Mouse (Mus musculus) embryonic facial prominence, embryonic 15.5 days (tissue): Measurements from ENCODE around the gene Blnk. TPM values are rescaled to one million over a fixed set of nuclear protein-coding genes. Genes with fewer than 3 reads are reported as not detected.

Source experiments
- ATAC-seq: fragments of 200-750 bp; cut with Nextera tagmentation; 2 replicates; pipeline ENCODE4 v1.8.0; 2017; ENCODE audit warnings: low read depth, moderate TSS enrichment; ENCODE audit not compliant: insufficient number of reproducible peaks, low FRiP score, low TSS enrichment
- H3K27ac ChIP-seq: fragments of 300-500 bp; sonication (generic); replicated peaks from 2 replicates; pipeline ENCODE4 v1.5.1; 2015; ENCODE audit warnings: mild to moderate bottlenecking, inconsistent platforms
- H3K27me3 ChIP-seq: fragments of 300-500 bp; sonication (generic); 2 replicates; pipeline ENCODE4 v1.6.1; 2015; ENCODE audit warnings: inconsistent platforms
- H3K36me3 ChIP-seq: fragments of 300-500 bp; sonication (generic); 2 replicates; pipeline ENCODE4 v1.6.1; 2015; ENCODE audit warnings: mild to moderate bottlenecking, inconsistent platforms
- H3K4me1 ChIP-seq: fragments of 300-500 bp; sonication (generic); 2 replicates; pipeline ENCODE4 v1.6.1; 2015; ENCODE audit warnings: inconsistent platforms
- H3K4me2 ChIP-seq: fragments of 300-500 bp; sonication (generic); replicated peaks from 2 replicates; pipeline ENCODE4 v1.6.1; 2015; ENCODE audit warnings: mild to moderate bottlenecking, inconsistent platforms
- H3K4me3 ChIP-seq: fragments of 300-500 bp; sonication (generic); replicated peaks from 2 replicates; pipeline ENCODE4 v1.5.1; 2015; ENCODE audit warnings: mild to moderate bottlenecking, inconsistent platforms
- H3K9ac ChIP-seq: fragments of 300-500 bp; sonication (generic); 2 replicates; pipeline ENCODE4 v1.6.1; 2015; ENCODE audit warnings: inconsistent platforms
- H3K9me3 ChIP-seq: fragments of 300-500 bp; sonication (generic); replicated peaks from 2 replicates; pipeline ENCODE4 v1.6.1; 2016; ENCODE audit warnings: inconsistent platforms
- WGBS: fragments of 180-500 bp; shearing (Covaris S2); methylation state at CpG from one replicate; pipeline ENCODE4 v1.1.7; 2015; 5-methylcytosine and 5-hydroxymethylcytosine counted together
- polyA plus RNA-seq: library from polyadenylated mRNA; unstranded; fragments of >200 nt; fragmentation: Nextera tagmentation; extraction: Ambion mirVana; gene quantifications from 2 replicates; pipeline ENCODE4 v1.2.1, GENCODE M21; 2015

The Blnk gene
- polyA plus RNA-seq, 1 experiment from 2014 or later = 5.2 TPM

- no peak overlapping the region for H3K4me3 ChIP-seq
- ATAC-seq = no peak
- no peaks in the 10 kb centered on the region for H3K9me3 ChIP-seq
- no peak overlapping the region for H3K9ac ChIP-seq
- H3K4me2 ChIP-seq = no peak overlapping the region
- H3K27ac ChIP-seq = no peak overlapping the region
- no peaks in the 10 kb centered on the region for H3K4me1 ChIP-seq
- H3K36me3 ChIP-seq = no peaks in the 10 kb centered on the region
- 65% methylated on average over 3 of the region's 3 CpGs for WGBS
- H3K27me3 ChIP-seq = no peaks in the 10 kb centered on the region
These were observed 5.2 kb upstream of the Blnk start for GRCm38 (mm10) chr19:40999569-40999968.

GRCm38 (mm10) chr19:40998469-40999170 lies 4.3 kb upstream of the Blnk start:
- H3K36me3 ChIP-seq = no peaks in the 10 kb centered on the region
- H3K4me2 ChIP-seq = no peak overlapping the region
- no peak for ATAC-seq
- H3K9me3 ChIP-seq = no peaks in the 10 kb centered on the region
- H3K27ac ChIP-seq = no peak overlapping the region
- no peak overlapping the region for H3K9ac ChIP-seq
- H3K4me3 ChIP-seq = no peak overlapping the region
- H3K4me1 ChIP-seq = 0 out of 2 replicates have a peak, but pooled peaks cover 7% of the 10 kb centered on the region
- H3K27me3 ChIP-seq = no peaks in the 10 kb centered on the region
- WGBS = 65% methylated on average over 5 of the region's 5 CpGs

GRCm38 (mm10) chr19:40996722-40997121 lies 2.4 kb upstream of the Blnk start:
- Histone ChIP-seq H3K4me1 (0 out of 2 replicates have a peak, but pooled peaks cover 7% of the 10 kb centered on the region), H3K9ac (no peak overlapping the region), H3K27me3 (no peaks in the 10 kb centered on the region), H3K4me3 (no peak overlapping the region), H3K36me3 (no peaks in the 10 kb centered on the region), H3K27ac (no peak overlapping the region), H3K4me2 (no peak overlapping the region), H3K9me3 (no peaks in the 10 kb centered on the region)
- 80% methylated on average over 6 of the region's 6 CpGs for WGBS
- ATAC-seq = no peak

GRCm38 (mm10) chr19:40995449-40996401 lies 1.4 kb upstream of the Blnk start:
- 55% methylated on average over 21 of the region's 21 CpGs for WGBS
- H3K27me3 ChIP-seq = no peaks in the 10 kb centered on the region
- no peak overlapping the region for H3K4me2 ChIP-seq
- no peak overlapping the region for H3K27ac ChIP-seq
- H3K4me1 ChIP-seq = 0 out of 2 replicates have a peak, but pooled peaks cover 7% of the 10 kb centered on the region
- no peak for ATAC-seq
- no peaks in the 10 kb centered on the region for H3K36me3 ChIP-seq
- H3K9me3 ChIP-seq = no peaks in the 10 kb centered on the region
- no peak overlapping the region for H3K4me3 ChIP-seq
- H3K9ac ChIP-seq = no peak overlapping the region

DNA sequence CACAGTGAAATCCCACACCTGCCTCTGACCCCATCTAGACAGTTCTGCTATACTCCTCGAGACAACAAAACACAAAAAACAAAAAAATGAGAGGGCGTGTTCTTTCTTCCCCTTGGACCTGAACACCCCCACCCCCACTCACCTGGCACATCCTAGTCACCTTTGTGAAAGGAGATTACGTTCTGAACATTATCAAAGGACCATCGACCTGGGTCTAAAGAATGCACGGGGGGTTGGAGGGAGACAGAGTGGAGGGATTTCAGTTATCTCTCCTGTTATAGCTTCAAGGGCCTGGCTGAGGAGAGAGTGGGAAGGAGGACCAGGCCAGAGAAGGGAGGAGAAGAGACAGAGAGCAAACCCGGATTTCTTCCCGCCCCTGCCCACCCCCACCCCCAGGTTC lies 576 bp upstream of the Blnk start:
- Histone ChIP-seq H3K4me1 (0 out of 2 replicates have a peak, but pooled peaks cover 7% of the 10 kb centered on the region), H3K4me3 (no peak overlapping the region), H3K9ac (no peak overlapping the region), H3K4me2 (no peak overlapping the region), H3K9me3 (no peaks in the 10 kb centered on the region), H3K36me3 (no peaks in the 10 kb centered on the region), H3K27ac (no peak overlapping the region), H3K27me3 (no peaks in the 10 kb centered on the region)
- ATAC-seq = no peak
- 66% methylated on average over 7 of the region's 7 CpGs for WGBS

GRCm38 (mm10) chr19:40993356-40993755 lies 979 bp downstream of the Blnk start:
- Histone ChIP-seq H3K36me3 (no peaks in the 10 kb centered on the region), H3K4me3 (no peak overlapping the region), H3K9ac (no peak overlapping the region), H3K27me3 (no peaks in the 10 kb centered on the region), H3K27ac (no peak overlapping the region), H3K4me1 (0 out of 2 replicates have a peak, but pooled peaks cover 7% of the 10 kb centered on the region), H3K4me2 (no peak overlapping the region), H3K9me3 (no peaks in the 10 kb centered on the region)
- 87% methylated on average over 5 of the region's 5 CpGs for WGBS
- ATAC-seq = no peak

- no peak overlapping the region for H3K4me2 ChIP-seq
- H3K4me3 ChIP-seq = no peak overlapping the region
- H3K9ac ChIP-seq = no peak overlapping the region
- no peaks in the 10 kb centered on the region for H3K27me3 ChIP-seq
- 77% methylated on average over 8 of the region's 8 CpGs for WGBS
- no peaks in the 10 kb centered on the region for H3K36me3 ChIP-seq
- H3K4me1 ChIP-seq = 0 out of 2 replicates have a peak, but pooled peaks cover 7% of the 10 kb centered on the region
- ATAC-seq = no peak
- no peaks in the 10 kb centered on the region for H3K9me3 ChIP-seq
- no peak overlapping the region for H3K27ac ChIP-seq
These were observed 1.8 kb downstream of the Blnk start for GRCm38 (mm10) chr19:40992517-40993044.

DNA sequence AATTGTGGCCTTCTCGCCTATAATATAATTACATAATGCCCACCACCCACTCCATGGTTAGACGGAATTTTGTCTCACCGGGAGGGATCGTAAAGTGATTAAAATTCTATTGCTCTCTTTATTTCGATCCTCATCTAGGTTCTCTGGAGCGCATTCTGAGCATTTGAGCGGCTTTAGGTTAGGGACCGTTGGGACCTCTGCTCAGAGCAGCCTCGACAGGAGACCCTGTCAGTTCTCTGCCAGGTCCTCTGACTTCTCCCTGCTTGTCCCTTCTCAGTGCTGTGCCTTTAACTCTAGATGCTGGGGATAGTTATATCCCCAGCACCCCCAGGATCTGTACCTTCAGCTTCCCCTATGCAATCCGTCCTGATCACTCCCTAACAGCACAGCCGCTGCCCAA lies 2.2 kb downstream of the Blnk start:
- H3K9ac ChIP-seq = no peak overlapping the region
- 72% methylated on average over 11 of the region's 11 CpGs for WGBS
- H3K36me3 ChIP-seq = no peaks in the 10 kb centered on the region
- H3K4me1 ChIP-seq = 0 out of 2 replicates have a peak, but pooled peaks cover 7% of the 10 kb centered on the region
- no peak overlapping the region for H3K27ac ChIP-seq
- no peak overlapping the region for H3K4me2 ChIP-seq
- no peaks in the 10 kb centered on the region for H3K9me3 ChIP-seq
- no peak overlapping the region for H3K4me3 ChIP-seq
- H3K27me3 ChIP-seq = no peaks in the 10 kb centered on the region
- no peak for ATAC-seq

GRCm38 (mm10) chr19:40991626-40992025 lies 2.7 kb downstream of the Blnk start:
- H3K4me1 ChIP-seq = 0 out of 2 replicates have a peak, but pooled peaks cover 7% of the 10 kb centered on the region
- H3K36me3 ChIP-seq = no peaks in the 10 kb centered on the region
- H3K27ac ChIP-seq = no peak overlapping the region
- no peak overlapping the region for H3K4me2 ChIP-seq
- H3K9me3 ChIP-seq = no peaks in the 10 kb centered on the region
- no peak overlapping the region for H3K4me3 ChIP-seq
- 82% methylated on average over 7 of the region's 7 CpGs for WGBS
- H3K9ac ChIP-seq = no peak overlapping the region
- ATAC-seq = no peak
- no peaks in the 10 kb centered on the region for H3K27me3 ChIP-seq

GRCm38 (mm10) chr19:40990781-40991343 lies 3.5 kb downstream of the Blnk start:
- Histone ChIP-seq H3K27ac (no peak overlapping the region), H3K27me3 (no peaks in the 10 kb centered on the region), H3K36me3 (no peaks in the 10 kb centered on the region), H3K9ac (no peak overlapping the region), H3K4me1 (0 out of 2 replicates have a peak, but pooled peaks cover 7% of the 10 kb centered on the region), H3K9me3 (no peaks in the 10 kb centered on the region), H3K4me2 (no peak overlapping the region), H3K4me3 (no peak overlapping the region)
- 88% methylated on average over 17 of the region's 17 CpGs for WGBS
- ATAC-seq = no peak
